Mouse (Mus musculus) MEL (cell line): ENCODE data around the gene Elavl1.

Source experiments
- NRF1 ChIP-seq: IDR thresholded peaks from 2 replicates; pipeline ENCODE4 v1.6.1; 2014; ENCODE audit warnings: low read depth, mild to moderate bottlenecking, inconsistent platforms, low read length, improper control_type of control experiment, moderate library complexity; ENCODE audit not compliant: poor library complexity, insufficient read depth, severe bottlenecking
- POLR2A ChIP-seq, 2 experiments: IDR thresholded peaks; 2 replicates each; pipeline ENCODE4 v1.6.1; 2011 to 2012; ENCODE audit warnings: low read length in 2 of 2, mild to moderate bottlenecking in 2 of 2, control low read depth in 1 of 2, improper control_type of control experiment in 1 of 2, low read depth in 1 of 2, moderate library complexity in 1 of 2; ENCODE audit not compliant: control insufficient read depth in 1 of 2, insufficient read depth in 1 of 2, poor library complexity in 1 of 2
- POLR2AphosphoS2 ChIP-seq: IDR thresholded peaks from 2 replicates; pipeline ENCODE4 v1.6.1; 2011; ENCODE audit warnings: low read length, improper control_type of control experiment
- POLR2AphosphoS5 ChIP-seq: IDR thresholded peaks from 2 replicates; pipeline ENCODE4 v1.6.1; 2012; ENCODE audit warnings: low read depth, borderline replicate concordance, mild to moderate bottlenecking, inconsistent platforms, low read length, moderate library complexity, mixed read lengths
- RCOR1 ChIP-seq: IDR thresholded peaks from 2 replicates; pipeline ENCODE4 v1.6.1; 2012; ENCODE audit warnings: low read depth, mild to moderate bottlenecking, inconsistent platforms, low read length, improper control_type of control experiment

GRCm38 (mm10) chr8:4245737-4246136 lies 79.5 kb downstream of the Elavl1 start:
- TF ChIP-seq POLR2A (IDR thresholded peaks at IDR 0.05; ENCODE audit: control insufficient read depth in 1 of 2, insufficient read depth in 1 of 2, low read depth in 1 of 2, low read length in 2 of 2, poor library complexity in 1 of 2) (no peak), NRF1 (no peak), RCOR1 (no peak), POLR2AphosphoS2 (no peak), POLR2AphosphoS5 (no peak)
